8 mouse cellular contexts compared by ENCODE assay signal in the genomic region with DNA sequence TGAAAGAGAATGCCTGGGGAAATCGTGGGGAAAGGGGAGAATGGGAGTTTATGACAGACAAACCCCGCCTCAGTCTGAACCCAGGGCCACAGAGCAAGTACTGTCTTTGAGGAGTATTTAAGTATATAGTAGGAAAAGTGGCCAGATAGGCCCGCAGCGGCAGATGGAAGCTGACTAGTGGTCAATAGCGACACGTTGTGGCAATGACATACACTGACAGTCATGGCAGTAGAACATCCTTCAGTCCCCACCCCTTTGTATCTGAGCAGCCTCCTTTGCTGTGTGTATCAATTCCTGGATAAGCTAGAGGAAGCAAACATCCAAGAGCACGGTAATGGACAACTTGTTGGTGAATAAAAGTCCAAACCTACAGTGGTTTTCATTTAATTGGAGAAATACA. TPM values are rescaled to one million over a fixed set of nuclear protein-coding genes. Genes with fewer than 3 reads are reported as not detected.
DNase-seq lines count a peak whose midpoint lies in the region; ATAC-seq and TF ChIP-seq lines count a peak whose summit lies in the region.

No protein-coding gene starts in this region.

- H3K4me1 ChIP-seq in kidney, embryonic 15.5 days: no peaks in the 10 kb centered on the region
- no peaks in the 10 kb centered on the region; a peak in 1 of 4 replicates for H3K4me1 ChIP-seq in MEL (ENCODE audit: control insufficient read depth in 1 of 2, insufficient read depth in 2 of 2, low read length in 2 of 2)

- peak; percentile 58 to 94 (median 77) for TF ChIP-seq CTCF in MEL (IDR thresholded peaks at IDR 0.05 in 2 of 3, conservative IDR thresholded peaks at IDR 0.05 in 1 of 3; ENCODE audit: control insufficient read depth in 1 of 3, insufficient read depth in 1 of 3, low read depth in 2 of 3, low read length in 3 of 3, poor library complexity in 1 of 3, severe bottlenecking in 1 of 3)

- TF ChIP-seq EP300 in MEL (IDR thresholded peaks at IDR 0.05; ENCODE audit: low read depth in 1 of 2, low read length in 2 of 2): no peak

- TF ChIP-seq POLR2A in MEL (IDR thresholded peaks at IDR 0.05; ENCODE audit: control insufficient read depth in 1 of 2, insufficient read depth in 1 of 2, low read depth in 1 of 2, low read length in 2 of 2, poor library complexity in 1 of 2): no peak

- WGBS in kidney, embryonic 15.5 days: 17% methylated on average over 7 of the region's 7 CpGs

- peaks cover 8% of the 10 kb centered on the region for H3K27me3 ChIP-seq in kidney, embryonic 15.5 days
- no peaks in the 10 kb centered on the region; a peak in 1 of 4 replicates for H3K27me3 ChIP-seq in MEL (ENCODE audit: control insufficient read depth in 1 of 2, insufficient read depth in 2 of 2, low read length in 2 of 2)

- H3K9me3 ChIP-seq in kidney, embryonic 15.5 days (replicated peaks): no peaks in the 10 kb centered on the region
- H3K9me3 ChIP-seq in MEL (replicated peaks; ENCODE audit: insufficient read depth, low read length): no peaks in the 10 kb centered on the region

- H3K4me2 ChIP-seq in kidney, embryonic 15.5 days: no peak overlapping the region

- no peak overlapping the region for H3K4me3 ChIP-seq in kidney, embryonic 15.5 days (replicated peaks)
- H3K4me3 ChIP-seq in MEL (ENCODE audit: control insufficient read depth in 1 of 2, insufficient read depth in 1 of 2, low read depth in 2 of 2, low read length in 2 of 2): no peak overlapping the region

- DNase-seq in kidney, adult 11 months: peak; percentile 7
- peak; percentile 78 for DNase-seq in MEL (ENCODE audit: low read depth, low spot score)
- peak; percentile 39 for DNase-seq in heart, postnatal 4 days
- DNase-seq in left cerebral cortex, postnatal 4 days: peak; percentile 17
- peak; percentile 15 for DNase-seq in neural tube, embryonic 10.5 days (ENCODE audit: extremely low spot score, low spot score)
- no peak for DNase-seq in urinary bladder, adult 18-20 months (ENCODE audit: low spot score in 2 of 2)

- ATAC-seq in kidney, embryonic 15.5 days (replicated peaks; ENCODE audit: low FRiP score): no peak
- ATAC-seq in common myeloid progenitor, adult 5-6 weeks (replicated peaks; ENCODE audit: low read depth, poor library complexity, severe bottlenecking): peak; percentile 98

- no peaks in the 10 kb centered on the region for H3K36me3 ChIP-seq in kidney, embryonic 15.5 days
- H3K36me3 ChIP-seq in MEL (ENCODE audit: control insufficient read depth in 1 of 2, insufficient read depth in 2 of 2, low read length in 2 of 2): peaks cover 0 to 4% of the 10 kb centered on the region in 2 experiments; a peak in 1 of 4 replicates

- H3K79me2 ChIP-seq in MEL (ENCODE audit: control insufficient read depth, insufficient read depth, low read length, poor library complexity): no peaks in the 10 kb centered on the region

- intact Hi-C loops in left cerebral cortex, postnatal 4 days (cut with DNase I): no loop called here

- H3K27ac ChIP-seq in kidney, embryonic 15.5 days: no peak overlapping the region
- H3K27ac ChIP-seq in MEL (ENCODE audit: control insufficient read depth, low read depth, low read length): no peak overlapping the region

- TF ChIP-seq RAD21 in MEL (IDR thresholded peaks at IDR 0.05; ENCODE audit: low read depth, low read length): peak; percentile 95

- H3K9ac ChIP-seq in kidney, embryonic 15.5 days: no peak overlapping the region
- peak overlapping the region; percentile 39; the same call in 1 of the 2 replicates for H3K9ac ChIP-seq in MEL (ENCODE audit: control insufficient read depth, low read depth, low read length, poor library complexity, severe bottlenecking)

TF ChIP-seq in MEL, 35 proteins besides CTCF, POLR2A, EP300 and RAD21:
- TF ChIP-seq USF1 (IDR thresholded peaks at IDR 0.05; ENCODE audit: low read depth, low read length) (no peak), MAX (IDR thresholded peaks at IDR 0.05; ENCODE audit: low read length) (no peak), HCFC1 (IDR thresholded peaks at IDR 0.05; ENCODE audit: low read depth, low read length) (no peak), CHD1 (IDR thresholded peaks at IDR 0.05; ENCODE audit: low read depth, low read length) (no peak), NELFE (IDR thresholded peaks at IDR 0.05; ENCODE audit: low read depth, low read length) (no peak), MYB (IDR thresholded peaks at IDR 0.05; ENCODE audit: low read depth, low read length) (no peak), TAL1 (IDR thresholded peaks at IDR 0.05; ENCODE audit: low read length) (no peak), ZKSCAN1 (IDR thresholded peaks at IDR 0.05; ENCODE audit: low read depth, low read length) (no peak), ZMIZ1 (IDR thresholded peaks at IDR 0.05; ENCODE audit: low read depth, low read length) (no peak), TCF12 (IDR thresholded peaks at IDR 0.05; ENCODE audit: low read depth, low read length) (no peak), MXI1 (IDR thresholded peaks at IDR 0.05; ENCODE audit: low read depth, low read length) (no peak), MYC (IDR thresholded peaks at IDR 0.05; ENCODE audit: low read depth, low read length) (0 out of 2 replicates have a peak, but pooled peaks have one; percentile 13), JUND (IDR thresholded peaks at IDR 0.05; ENCODE audit: low read depth, low read length) (no peak), BHLHE40 (IDR thresholded peaks at IDR 0.05; ENCODE audit: borderline replicate concordance, low read depth, low read length) (no peak), ELF1 (IDR thresholded peaks at IDR 0.05; ENCODE audit: low read depth, low read length) (no peak), SIN3A (IDR thresholded peaks at IDR 0.05; ENCODE audit: low read length) (peak; percentile 30; the same call in 1 of the 2 replicates), GABPA (IDR thresholded peaks at IDR 0.05; ENCODE audit: low read depth, low read length) (no peak), USF2 (IDR thresholded peaks at IDR 0.05; ENCODE audit: borderline replicate concordance in 1 of 2, insufficient read depth in 1 of 2, low read depth in 1 of 2, low read length in 2 of 2) (no peak), NRF1 (IDR thresholded peaks at IDR 0.05; ENCODE audit: insufficient read depth, low read depth, low read length, poor library complexity, severe bottlenecking) (no peak), CHD2 (IDR thresholded peaks at IDR 0.05; ENCODE audit: low read length) (no peak), ZC3H11A (IDR thresholded peaks at IDR 0.05; ENCODE audit: low read depth, low read length) (peak; percentile 92), POLR2AphosphoS5 (IDR thresholded peaks at IDR 0.05; ENCODE audit: borderline replicate concordance, low read depth, low read length) (no peak), SMC3 (IDR thresholded peaks at IDR 0.05; ENCODE audit: low read depth, low read length) (peak; percentile 92), ETS1 (IDR thresholded peaks at IDR 0.05; ENCODE audit: low read depth, low read length) (no peak), E2F4 (IDR thresholded peaks at IDR 0.05; ENCODE audit: borderline replicate concordance, low read depth, low read length) (no peak), MAFK (IDR thresholded peaks at IDR 0.05; ENCODE audit: borderline replicate concordance, low read depth, low read length) (no peak), RCOR1 (IDR thresholded peaks at IDR 0.05; ENCODE audit: low read depth, low read length) (no peak), UBTF (IDR thresholded peaks at IDR 0.05; ENCODE audit: borderline replicate concordance, insufficient read depth, low read depth, low read length) (no peak), MEF2A (IDR thresholded peaks at IDR 0.05; ENCODE audit: extremely low read depth, insufficient replicate concordance, low read depth, low read length, poor library complexity, severe bottlenecking) (no peak), POLR2AphosphoS2 (IDR thresholded peaks at IDR 0.05; ENCODE audit: low read length) (no peak), KAT2A (conservative IDR thresholded peaks at IDR 0.05; ENCODE audit: low read depth, low read length) (no peak), TBP (IDR thresholded peaks at IDR 0.05; ENCODE audit: low read depth, low read length) (no peak), ZNF384 (IDR thresholded peaks at IDR 0.05; ENCODE audit: low read depth, low read length) (peak; percentile 64), GATA1 (IDR thresholded peaks at IDR 0.05; ENCODE audit: low read depth, low read length) (no peak), MAZ (IDR thresholded peaks at IDR 0.05; ENCODE audit: low read depth, low read length) (0 out of 2 replicates have a peak, but pooled peaks have one; percentile 40)

RNA-seq across cellular contexts. Expression of a gene that starts 20.5 kb away (rescaled TPM):
- polyA plus RNA-seq in kidney, embryonic 15.5 days (2015; fragmentation: Nextera tagmentation; extraction: Ambion mirVana): 38.6 and 43.2 TPM in 2 replicates
- total RNA-seq in MEL (2012; rRNA removed): 56.2 and 61.9 TPM in 2 replicates
- polyA plus RNA-seq in MEL (2012; ENCODE audit: insufficient read depth in 1 of 2, insufficient read length in 2 of 2, low read depth in 1 of 2, low replicate concordance in 2 of 2, missing spikeins in 1 of 2): 100 to 1,000 TPM; 106 to 143 TPM
- 28.2 and 41.1 TPM in 2 replicates for total RNA-seq in common myeloid progenitor, adult 5-6 weeks (2017)
- total RNA-seq in heart, postnatal 4 days (2021): 10 to 100 TPM; 12.9 to 13.0 TPM
- 10 to 100 TPM; 36.7 to 38.7 TPM for total RNA-seq in left cerebral cortex, postnatal 4 days (2021)

Comparison
In these comparisons a context has a peak if more than half of its experiments do, and no peak if none do; other contexts are left out.
1. DNase-seq: peak in kidney, adult 11 months (single experiment), MEL (single experiment), heart, postnatal 4 days (single experiment), left cerebral cortex, postnatal 4 days (single experiment) and neural tube, embryonic 10.5 days (single experiment); none in urinary bladder, adult 18-20 months (0 of 2).